Mouse (Mus musculus) stomach, postnatal 0 days (tissue): ENCODE measurements around the gene Pitpnm2.

Experiments used
- CTCF ChIP-seq: IDR thresholded peaks from 2 replicates; pipeline ENCODE4 v1.5.1; 2016; ENCODE audit warnings: antibody characterized with exemption, low read depth, mild to moderate bottlenecking, moderate library complexity
- EP300 ChIP-seq: optimal IDR thresholded peaks from 2 replicates; pipeline ENCODE3; 2016; ENCODE audit warnings: antibody characterized with exemption

- no peak for TF ChIP-seq EP300
- TF ChIP-seq CTCF = no peak
Observed at GRCm38 (mm10) chr5:124161831-124162230, 87.7 kb downstream of the Pitpnm2 start.
